Mouse (Mus musculus) heart, postnatal 0 days (tissue): ENCODE results near the gene Rnf166. TPM values are rescaled to one million over a fixed set of nuclear protein-coding genes. Genes with fewer than 3 reads are reported as not detected.

ENCODE experiments used
- ATAC-seq: fragments of 200-750 bp; cut with Nextera tagmentation; 2 replicates; pipeline ENCODE4 v1.8.0; 2017; ENCODE audit warnings: low read depth, moderate number of reproducible peaks, moderate library complexity; ENCODE audit not compliant: insufficient read depth
- DNase-seq: peaks from one replicate; pipeline ENCODE4 v3.0.0-alpha.2; 2016; ENCODE audit warnings: low spot score
- H3K27ac ChIP-seq: fragments of 300-500 bp; sonication (generic); 2 replicates; pipeline ENCODE4 v1.5.1; 2014; ENCODE audit warnings: low read depth, mild to moderate bottlenecking
- H3K27me3 ChIP-seq: fragments of 300-500 bp; sonication (generic); 2 replicates; pipeline ENCODE4 v1.6.1; 2014; ENCODE audit warnings: low read length, mixed read lengths; ENCODE audit not compliant: control insufficient read depth, insufficient read depth
- H3K36me3 ChIP-seq: fragments of 300-500 bp; sonication (generic); replicated peaks from 2 replicates; pipeline ENCODE4 v1.6.1; 2014; ENCODE audit warnings: low read length, mixed read lengths; ENCODE audit not compliant: control insufficient read depth, insufficient read depth
- H3K4me1 ChIP-seq: fragments of 300-500 bp; sonication (generic); 2 replicates; pipeline ENCODE4 v1.6.1; 2014; ENCODE audit warnings: antibody characterized with exemption; ENCODE audit not compliant: control insufficient read depth, insufficient read depth
- H3K4me2 ChIP-seq: fragments of 300-500 bp; sonication (generic); 2 replicates; pipeline ENCODE4 v1.6.1; 2014; ENCODE audit warnings: low read depth, mild to moderate bottlenecking, low read length, moderate library complexity
- H3K4me3 ChIP-seq: fragments of 300-500 bp; sonication (generic); 2 replicates; pipeline ENCODE4 v1.5.1; 2014; ENCODE audit warnings: low read depth, low read length
- H3K9ac ChIP-seq: fragments of 300-500 bp; sonication (generic); replicated peaks from 2 replicates; pipeline ENCODE4 v1.6.1; 2014; ENCODE audit warnings: low read depth, low read length, mixed read lengths
- H3K9me3 ChIP-seq: fragments of 300-500 bp; sonication (generic); replicated peaks from 2 replicates; pipeline ENCODE4 v1.6.1; 2016; ENCODE audit warnings: low read length; ENCODE audit not compliant: control insufficient read depth
- CTCF ChIP-seq: IDR thresholded peaks from 2 replicates; pipeline ENCODE4 v1.5.1; 2016; ENCODE audit warnings: antibody characterized with exemption, control low read depth, low read depth
- EP300 ChIP-seq: IDR thresholded peaks from 2 replicates; pipeline ENCODE4 v1.6.1; 2016; ENCODE audit warnings: antibody characterized with exemption, low read depth
- WGBS: fragments of 180-500 bp; shearing (Covaris S2); extraction: QIAGEN DNeasy Blood & Tissue Kit; methylation state at CpG from one replicate; pipeline ENCODE4 v1.1.7; 2014; 5-methylcytosine and 5-hydroxymethylcytosine counted together
- polyA plus RNA-seq: library from polyadenylated mRNA; unstranded; fragments of >200 nt; fragmentation: Nextera tagmentation; extraction: Ambion mirVana; gene quantifications from 2 replicates; pipeline ENCODE4 v1.2.1, GENCODE M21; 2015
- total RNA-seq: library from RNA; depleted of rRNA; stranded (reverse); fragments of >200 nt; gene quantifications from 2 replicates; pipeline ENCODE4 v1.2.3, GENCODE M21; 2014; ENCODE audit warnings: low replicate concordance; rRNA removed

Gene Rnf166
- total RNA-seq (39.7 and 42.7 TPM in 2 replicates), polyA plus RNA-seq (39.4 and 45.9 TPM in 2 replicates)

DNA sequence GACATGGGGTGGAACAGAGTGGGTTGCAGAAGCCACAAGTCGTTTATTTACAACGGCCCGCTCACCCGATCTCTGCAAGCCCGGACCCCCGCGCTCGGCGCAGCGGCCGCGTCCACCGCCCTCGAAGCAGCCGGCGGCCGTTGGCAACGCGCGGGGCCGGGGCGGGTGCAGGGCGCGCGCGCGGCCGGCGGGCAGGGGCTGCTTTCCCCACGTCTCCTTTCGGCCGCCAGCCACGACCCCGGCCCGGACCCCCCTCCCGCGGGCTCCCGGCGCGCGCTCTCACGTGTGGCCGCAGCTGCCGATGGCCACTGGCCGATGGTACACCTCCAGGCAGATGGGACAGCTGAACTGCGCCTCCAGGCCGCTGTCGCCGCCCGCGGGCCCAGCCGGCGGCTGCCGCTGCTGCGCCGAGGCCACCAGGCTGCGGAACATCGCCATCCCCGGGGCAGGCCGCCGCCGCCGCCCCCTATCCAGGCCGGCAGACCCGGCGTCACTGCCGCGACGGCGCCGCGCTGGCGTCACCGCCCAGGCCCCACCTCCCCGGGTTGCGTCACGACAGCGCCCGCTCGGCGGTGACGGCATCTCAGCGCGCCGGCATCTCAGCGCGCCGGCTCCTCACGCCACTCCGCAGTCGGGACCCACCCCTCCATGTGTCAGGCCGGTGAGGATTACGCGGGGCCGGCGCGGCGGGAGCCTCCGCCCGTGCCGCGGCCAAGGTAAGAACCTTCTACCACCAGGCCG is at the start of gene Rnf166, which contains the start of gene Ctu2:
Rnf166 (minus strand) TSS at position 485 of the 741 bp plus-strand sequence.
Ctu2 (plus strand) TSS at position 564 of the 741 bp plus-strand sequence.
- peak; percentile 79 for DNase-seq
- peaks cover 11% of the 10 kb centered on the region; the same call in 1 of the 2 replicates for H3K4me1 ChIP-seq
- H3K27ac ChIP-seq = peak within 1 kb of the TSS; percentile 87
- ATAC-seq = peak; percentile 94
- H3K4me3 ChIP-seq = peak within 1 kb of the TSS; percentile 92
- H3K36me3 ChIP-seq = peaks cover 40% of the 10 kb centered on the region
- H3K9ac ChIP-seq = peak within 1 kb of the TSS; percentile 86
- H3K9me3 ChIP-seq = no peaks in the 10 kb centered on the region
- WGBS = under 1% methylated on average over 76 of the region's 103 CpGs
- no peak for TF ChIP-seq CTCF
- 0 out of 2 replicates have a peak, but pooled peaks have one; percentile 38 for TF ChIP-seq EP300
- peak within 1 kb of the TSS; percentile 81 for H3K4me2 ChIP-seq
- no peaks in the 10 kb centered on the region for H3K27me3 ChIP-seq

DNA sequence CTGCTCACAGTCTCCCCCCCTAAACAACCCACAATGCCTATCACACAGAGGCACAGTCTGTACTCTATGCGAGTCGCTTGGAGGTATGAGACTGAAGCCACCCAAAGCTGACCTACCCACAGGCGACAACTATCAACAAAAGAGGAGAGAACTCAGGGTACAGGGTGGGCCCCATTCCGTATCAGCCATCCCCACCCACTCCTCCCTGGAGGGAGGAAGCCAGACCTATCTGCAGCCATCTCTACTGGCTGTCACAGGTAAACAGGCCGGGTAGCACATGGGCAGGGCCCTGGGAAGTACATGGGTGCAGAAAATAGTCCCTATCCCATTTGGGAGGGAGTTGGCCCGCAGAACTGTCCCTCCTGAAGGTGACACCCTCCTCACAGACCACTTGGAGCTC is 49.1 kb upstream of the Rnf166 start:
- TF ChIP-seq EP300 (no peak), CTCF (no peak)
- Histone ChIP-seq H3K36me3 (no peaks in the 10 kb centered on the region), H3K27ac (peak overlapping the region; percentile 88), H3K4me1 (peaks cover 56% of the 10 kb centered on the region), H3K27me3 (no peaks in the 10 kb centered on the region), H3K9me3 (no peaks in the 10 kb centered on the region), H3K4me3 (no peak overlapping the region), H3K9ac (no peak overlapping the region), H3K4me2 (no peak overlapping the region)
- no peak for DNase-seq
- 74% methylated on average over 6 of the region's 6 CpGs for WGBS
- ATAC-seq = no peak

DNA sequence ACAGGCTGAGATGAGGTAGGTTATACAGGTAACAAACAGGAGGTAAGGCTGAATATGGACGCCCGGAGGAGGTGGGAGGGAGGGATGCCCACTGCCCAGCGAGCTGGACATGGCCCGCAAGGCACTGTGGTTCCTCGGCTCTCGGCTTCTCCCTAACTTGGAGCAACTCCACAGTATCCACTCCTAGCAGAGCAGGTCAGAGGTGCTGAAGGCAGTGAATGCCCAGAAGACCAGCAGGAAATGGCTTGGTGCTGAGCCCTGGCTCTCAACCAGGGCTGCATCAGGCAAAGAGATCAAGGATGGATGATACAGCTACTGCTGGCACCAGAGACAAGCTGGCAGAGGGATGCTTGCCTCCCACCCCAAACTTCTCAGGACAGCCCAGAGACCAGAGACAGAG is 48.6 kb upstream of the Rnf166 start:
- H3K36me3 ChIP-seq = no peaks in the 10 kb centered on the region
- H3K9me3 ChIP-seq = no peaks in the 10 kb centered on the region
- DNase-seq (no peak), ATAC-seq (no peak)
- no peak for TF ChIP-seq EP300
- no peak for TF ChIP-seq CTCF
- H3K4me3 ChIP-seq = no peak overlapping the region
- peak overlapping the region; percentile 88 for H3K27ac ChIP-seq
- peak overlapping the region; percentile 37; the same call in 1 of the 2 replicates for H3K4me2 ChIP-seq
- H3K27me3 ChIP-seq = no peaks in the 10 kb centered on the region
- peaks cover 56% of the 10 kb centered on the region for H3K4me1 ChIP-seq
- WGBS = 63% methylated on average over 6 of the region's 6 CpGs
- 0 out of 2 replicates have a peak overlapping the region, but pooled peaks have one; percentile 50 for H3K9ac ChIP-seq

DNA sequence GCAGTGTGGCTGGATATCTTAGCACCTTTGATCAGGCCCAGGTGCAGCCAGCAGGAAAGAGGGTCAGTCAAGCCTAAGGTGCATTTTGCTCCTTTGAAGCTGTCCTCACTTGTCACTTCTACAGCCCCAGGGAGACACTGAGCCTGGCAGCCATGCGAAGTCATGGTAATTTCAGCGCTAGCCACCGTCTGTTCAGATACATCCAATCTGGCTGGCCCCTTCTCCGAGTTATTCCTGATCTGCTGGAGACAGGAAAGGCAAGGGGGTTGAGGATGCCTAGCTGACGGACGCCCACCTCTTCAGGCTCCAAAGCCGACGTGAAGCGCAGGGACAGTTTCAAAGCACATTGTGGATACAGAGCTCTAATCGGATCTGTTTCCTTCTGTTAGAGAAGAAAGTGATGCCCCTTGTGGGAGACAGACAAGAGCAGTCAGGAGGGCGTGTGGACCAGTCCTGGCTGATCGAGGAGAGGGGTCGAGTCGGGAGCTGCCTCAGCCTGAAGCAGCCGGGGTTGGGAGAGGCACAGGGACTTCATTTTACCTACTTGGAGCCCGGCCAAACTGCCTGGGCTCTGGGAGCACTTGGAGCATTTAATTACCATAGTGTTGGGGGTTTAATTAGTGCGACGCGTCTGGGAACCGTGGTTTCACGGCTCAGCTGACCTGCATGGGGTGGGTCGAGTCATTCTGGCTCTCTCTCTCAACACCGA is 47.9 kb upstream of the Rnf166 start:
- WGBS = 18% methylated on average over 23 of the region's 23 CpGs
- no peak for ATAC-seq
- H3K4me3 ChIP-seq = no peak overlapping the region
- H3K9ac ChIP-seq = peak overlapping the region; percentile 50; the same call in 1 of the 2 replicates
- peak overlapping the region; percentile 37 for H3K4me2 ChIP-seq
- no peaks in the 10 kb centered on the region for H3K9me3 ChIP-seq
- DNase-seq = no peak
- H3K27ac ChIP-seq = peak overlapping the region; percentile 88
- no peaks in the 10 kb centered on the region for H3K36me3 ChIP-seq
- H3K4me1 ChIP-seq = peaks cover 59% of the 10 kb centered on the region
- TF ChIP-seq CTCF (no peak), EP300 (no peak)
- no peaks in the 10 kb centered on the region for H3K27me3 ChIP-seq

DNA sequence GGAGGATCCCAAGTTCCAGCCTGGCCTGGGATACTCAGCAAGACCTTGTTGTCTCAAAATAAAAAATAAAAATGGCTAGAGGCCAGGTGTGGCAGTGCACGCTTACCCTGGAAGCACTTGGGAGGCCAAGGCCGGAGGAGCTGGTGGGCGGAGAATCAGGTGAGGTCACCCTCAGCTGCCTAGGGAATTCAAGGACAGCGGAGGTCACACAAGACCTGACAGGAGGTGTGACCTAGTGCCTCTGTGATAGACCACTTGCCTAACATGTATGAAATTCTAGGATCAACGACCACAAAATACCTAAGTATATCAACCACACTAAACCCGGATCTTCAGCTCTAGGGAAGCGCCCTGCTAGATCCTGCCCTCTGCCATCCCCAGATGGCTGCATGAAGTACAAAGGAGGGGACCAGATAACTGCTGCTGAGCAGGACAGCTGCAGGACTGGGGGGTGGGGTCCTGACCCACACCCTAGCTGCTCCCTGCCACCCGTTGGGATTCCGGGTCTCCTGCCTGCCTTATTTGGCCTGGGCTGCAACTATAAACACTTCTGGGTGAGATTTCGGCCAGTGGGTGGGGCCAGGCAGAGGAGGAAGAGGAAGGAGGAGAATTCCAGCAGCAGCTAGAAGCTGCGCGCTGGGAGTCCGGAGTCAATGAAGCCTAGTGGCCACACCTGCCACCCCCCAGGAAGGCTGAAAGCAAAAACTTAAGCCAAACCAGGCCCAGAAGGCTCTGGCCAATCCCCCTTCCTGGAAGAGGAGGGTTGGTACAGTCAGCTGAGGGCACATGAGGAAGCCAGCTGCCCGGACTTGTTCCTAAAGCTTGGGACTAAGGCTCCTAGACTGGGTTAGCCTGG is 47.2 kb upstream of the Rnf166 start:
- no peak overlapping the region for H3K4me3 ChIP-seq
- 30% methylated on average over 14 of the region's 14 CpGs for WGBS
- no peaks in the 10 kb centered on the region for H3K27me3 ChIP-seq
- peak; percentile 37 for ATAC-seq
- peak overlapping the region; percentile 88 for H3K27ac ChIP-seq
- H3K4me2 ChIP-seq = peak overlapping the region; percentile 37
- peaks cover 67% of the 10 kb centered on the region for H3K4me1 ChIP-seq
- no peaks in the 10 kb centered on the region for H3K9me3 ChIP-seq
- no peaks in the 10 kb centered on the region for H3K36me3 ChIP-seq
- peak overlapping the region; percentile 50; the same call in 1 of the 2 replicates for H3K9ac ChIP-seq
- peak; percentile 67 for DNase-seq
- peak; percentile 2; the same call in 1 of the 2 replicates for TF ChIP-seq CTCF
- no peak for TF ChIP-seq EP300
